Mouse (Mus musculus) c-Kit-positive CD71-positive TER-119-positive erythroid progenitor cells, embryonic 14.5 days (primary cell): ENCODE measurements at regions not wholly inside any gene's neighbourhood (a gene's known extent, or its start where the extent isn't known, plus 50 kb on each side); places are given as distances from the start of the nearest gene placed in this dataset.

Experiments
- DNase-seq: peaks from one replicate; pipeline ENCODE4 v3.0.0-alpha.2; 2013; ENCODE audit warnings: low spot score

DNA sequence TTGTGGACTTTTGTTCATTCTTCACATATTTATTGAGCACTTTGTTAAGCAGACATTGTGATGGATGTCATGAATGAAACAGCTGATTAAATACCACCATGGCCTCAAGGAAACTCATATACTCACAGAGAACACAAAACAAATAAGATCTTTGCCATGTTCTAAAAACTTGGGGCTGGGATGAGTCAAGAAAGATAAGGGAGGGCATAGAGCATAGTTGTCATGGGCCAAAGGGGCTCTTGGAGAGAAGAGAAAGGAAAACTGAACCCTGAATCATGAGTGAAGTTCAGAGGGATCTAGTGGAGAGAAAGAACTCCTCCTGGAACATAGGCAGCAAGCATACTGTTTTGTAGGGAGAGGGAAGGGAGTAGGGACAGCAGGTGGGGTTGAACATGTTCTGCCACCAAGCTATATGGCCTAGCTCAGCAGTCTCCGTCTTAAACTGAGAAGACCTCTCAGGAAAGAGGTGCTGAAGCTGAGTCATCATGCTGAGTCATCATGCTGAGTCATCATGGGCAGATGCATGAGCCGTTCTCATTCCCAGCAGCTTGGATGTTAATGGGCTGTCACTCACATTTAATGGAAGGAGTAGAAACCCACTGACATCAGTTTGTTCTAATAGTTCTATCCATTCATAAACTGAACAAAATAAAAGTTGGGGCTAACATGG is 69.6 kb downstream of the Cetn3 start:
- DNase-seq = peak; percentile 82

DNA sequence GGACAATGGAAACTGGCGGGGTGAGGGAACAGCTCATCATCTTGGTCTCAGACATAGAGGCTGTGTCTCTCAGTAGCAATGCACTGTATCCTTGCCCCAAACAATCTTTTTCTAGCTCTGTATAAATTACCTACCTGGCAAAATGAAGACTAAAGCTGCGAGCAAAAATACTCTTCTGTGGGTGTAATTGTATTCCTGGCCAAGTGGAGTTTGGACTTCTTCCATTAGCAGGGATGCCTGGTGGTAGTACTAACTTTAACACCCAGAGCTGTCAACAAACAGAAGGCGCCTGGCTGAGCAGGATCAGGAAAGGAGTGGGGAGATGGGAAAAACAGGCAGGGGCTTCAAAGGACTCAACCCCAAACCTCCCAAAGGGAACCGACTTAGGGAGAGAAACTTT is 73.2 kb downstream of the Cetn3 start:
- no peak for DNase-seq

DNA sequence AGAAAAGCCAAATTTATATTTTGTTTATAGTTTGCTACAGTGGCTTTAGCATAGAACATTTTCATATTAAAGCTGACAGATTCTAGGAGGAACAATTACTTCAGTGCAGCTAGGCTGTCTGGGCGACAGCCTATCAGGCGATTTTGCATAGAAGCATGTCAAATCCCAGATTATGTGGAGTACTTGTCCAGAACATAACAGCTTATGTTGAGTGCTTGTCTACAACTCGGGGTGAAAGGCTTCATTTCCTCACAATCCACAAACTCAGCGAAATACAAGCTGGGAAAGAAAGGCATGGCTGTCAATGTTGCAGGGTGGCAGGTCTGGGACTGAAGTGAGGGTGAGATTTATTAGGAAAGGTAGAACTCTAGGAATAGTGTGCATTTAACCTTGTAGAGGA is 77.8 kb downstream of the Cetn3 start:
- no peak for DNase-seq

DNA sequence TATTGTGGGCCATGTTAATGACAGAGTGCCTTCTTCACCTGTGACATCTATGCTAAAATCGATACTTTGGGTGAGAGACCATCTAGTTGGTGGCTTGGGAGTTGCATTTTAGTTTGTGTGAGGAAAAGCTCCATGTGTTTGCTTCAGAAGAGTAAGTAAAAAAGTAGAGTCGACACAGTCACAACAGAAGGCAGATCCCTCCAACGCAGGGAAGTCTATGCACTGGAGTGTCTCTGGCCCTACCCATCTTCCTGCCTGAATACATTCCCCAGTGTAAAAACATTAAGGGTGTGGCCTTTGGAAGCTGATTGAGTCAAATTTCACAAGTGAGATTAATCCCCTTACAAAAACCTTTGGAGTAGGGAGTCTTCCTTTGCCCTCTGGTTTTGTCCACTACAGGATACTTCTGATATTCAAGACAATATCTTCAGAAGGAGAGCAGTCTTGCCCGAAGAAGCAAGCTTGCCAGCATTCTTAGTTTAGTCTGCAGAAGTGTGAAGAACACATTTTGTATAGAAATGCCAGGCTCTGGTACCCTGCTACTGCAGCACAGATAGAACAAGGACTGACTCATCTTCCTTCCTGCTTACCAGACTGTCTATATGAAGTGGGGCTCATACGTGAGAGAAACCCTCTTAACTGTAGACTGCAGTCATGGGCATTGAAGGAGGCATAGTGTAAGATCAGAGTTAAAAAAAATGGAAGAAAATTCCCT is 79.2 kb downstream of the Cetn3 start:
- DNase-seq = no peak

DNA sequence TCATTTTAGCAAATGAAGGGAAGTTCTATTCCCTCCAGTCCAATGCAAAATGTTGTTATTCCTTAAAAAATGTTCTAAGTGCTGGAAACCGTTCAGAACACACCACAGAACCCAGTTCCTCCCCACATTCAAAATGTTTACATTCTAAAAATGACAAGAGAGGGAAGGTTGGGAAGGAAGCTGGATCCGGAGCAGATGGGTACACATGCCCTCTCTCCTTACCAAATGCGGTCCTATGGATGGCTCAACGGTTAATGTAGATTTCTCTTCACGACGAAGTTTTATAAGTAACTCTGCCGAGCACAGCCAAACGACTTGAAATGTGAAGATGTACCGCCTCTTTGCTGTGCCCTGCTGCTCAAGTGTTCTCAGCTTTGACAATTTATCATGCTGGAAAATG is 88.3 kb downstream of the Cetn3 start:
- DNase-seq = no peak

DNA sequence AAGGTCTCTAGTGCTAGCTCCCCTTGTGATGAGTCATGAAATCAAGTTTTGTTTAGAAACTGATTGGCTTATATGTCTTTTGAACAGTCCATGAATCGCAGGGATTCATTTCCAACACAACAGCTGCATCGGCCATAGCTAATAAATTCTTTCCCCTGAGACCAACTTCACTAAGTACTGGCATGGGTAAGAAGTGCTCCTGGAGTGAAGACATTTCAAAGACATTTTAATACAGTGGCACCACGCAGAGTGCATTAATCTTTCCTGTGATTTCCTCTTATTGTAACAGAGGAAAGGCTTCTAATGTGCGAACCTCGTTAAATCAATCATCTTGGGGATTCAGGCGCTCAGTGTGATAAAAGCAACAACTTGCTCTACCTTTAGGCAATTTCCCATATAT is 103.0 kb downstream of the Cetn3 start:
- no peak for DNase-seq

DNA sequence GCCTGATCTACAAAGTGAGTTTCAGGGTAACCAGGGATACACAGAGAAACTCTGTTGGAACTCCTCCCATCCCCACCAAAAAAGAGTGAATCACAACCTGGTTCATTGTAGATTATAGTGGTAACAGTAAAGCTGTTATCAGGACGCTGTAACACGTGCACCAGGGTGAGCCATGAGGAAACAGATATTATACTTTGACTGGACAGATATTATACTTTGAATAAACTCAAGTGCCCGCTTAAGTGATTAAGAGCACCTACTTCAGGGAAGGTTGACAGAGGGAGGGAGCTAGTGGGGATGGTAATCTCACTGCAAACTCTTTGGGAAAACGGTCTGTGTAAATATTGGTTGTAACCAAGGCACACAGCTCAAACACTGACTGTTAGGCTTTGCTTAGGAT is 147.4 kb downstream of the Cetn3 start:
- DNase-seq = no peak

DNA sequence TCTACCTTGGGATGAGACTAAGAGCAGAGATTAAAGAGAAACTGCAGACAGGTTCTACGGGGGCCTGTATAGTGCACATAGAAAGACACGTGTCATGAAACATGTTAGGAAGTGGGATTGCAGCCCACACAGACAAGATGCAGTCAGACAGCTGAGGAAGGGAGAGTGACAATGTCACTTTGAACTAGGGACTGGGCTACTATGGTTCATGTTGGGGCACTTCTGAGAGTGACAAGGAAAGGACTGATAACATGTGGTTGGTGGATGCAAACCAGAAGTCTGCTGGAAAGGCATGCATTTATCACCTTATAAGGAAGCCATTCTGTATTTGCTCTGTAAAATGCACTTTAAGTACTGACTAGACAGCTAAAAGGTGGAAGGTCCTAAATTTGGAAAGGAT is 148.3 kb downstream of the Cetn3 start:
- no peak for DNase-seq

DNA sequence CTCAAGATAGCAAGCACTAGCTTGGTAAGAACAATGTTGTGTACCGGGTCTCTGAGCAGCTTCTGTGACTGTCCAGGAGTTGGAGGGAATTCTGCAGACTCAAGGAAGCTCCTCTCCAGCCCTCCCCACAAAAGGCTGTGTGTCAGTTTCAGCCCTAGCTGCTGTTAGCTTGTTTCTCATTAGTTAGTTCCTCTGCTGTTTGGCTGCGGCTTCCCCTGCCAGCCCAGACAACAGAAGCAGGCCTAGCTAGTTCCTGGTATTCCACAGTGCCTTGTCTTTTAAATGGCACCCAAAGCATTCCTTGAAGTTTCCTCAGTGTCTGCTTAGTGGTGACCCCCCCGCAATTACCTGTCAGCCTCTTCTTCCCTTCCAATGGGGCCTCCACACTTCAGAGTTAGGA is 154.2 kb downstream of the Cetn3 start:
- no peak for DNase-seq

DNA sequence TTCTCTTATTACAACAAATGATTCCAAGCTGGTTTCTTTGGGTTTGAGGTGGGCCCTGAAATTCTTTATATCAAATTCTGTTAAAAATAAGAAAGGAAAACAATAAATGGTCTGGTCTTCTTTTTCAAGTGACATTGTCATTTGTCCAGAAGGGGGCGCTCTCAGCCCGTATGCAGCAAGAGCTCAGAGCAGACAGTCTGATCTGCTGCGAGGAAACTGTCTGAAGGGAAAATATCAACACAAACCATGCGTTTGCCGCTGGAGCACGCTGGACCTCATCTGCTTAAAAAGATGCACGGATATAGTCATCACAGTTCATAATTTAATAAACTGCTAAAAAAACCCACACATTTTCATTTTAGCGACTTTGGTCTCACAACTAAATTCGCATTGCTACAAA is 161.2 kb downstream of the Cetn3 start:
- peak; percentile 49 for DNase-seq

DNA sequence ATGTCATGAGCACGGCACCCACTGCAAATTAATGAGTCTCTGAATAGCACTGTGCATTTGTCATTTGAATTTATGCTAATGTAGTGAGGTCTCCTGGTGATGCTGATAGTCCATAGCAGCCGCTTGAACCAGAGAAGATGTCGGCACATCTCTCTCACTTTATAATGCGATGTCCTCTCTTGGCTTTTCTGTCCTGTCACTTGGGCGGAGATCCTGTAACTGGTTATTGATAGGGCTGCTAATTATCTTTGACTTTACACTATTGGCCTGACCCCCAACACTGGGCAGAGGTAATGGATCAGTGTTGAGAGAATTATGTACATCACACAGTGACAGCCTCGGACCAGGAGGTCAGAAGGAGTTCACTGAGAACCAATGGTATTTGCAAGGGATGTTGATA is 161.6 kb downstream of the Cetn3 start:
- no peak for DNase-seq

DNA sequence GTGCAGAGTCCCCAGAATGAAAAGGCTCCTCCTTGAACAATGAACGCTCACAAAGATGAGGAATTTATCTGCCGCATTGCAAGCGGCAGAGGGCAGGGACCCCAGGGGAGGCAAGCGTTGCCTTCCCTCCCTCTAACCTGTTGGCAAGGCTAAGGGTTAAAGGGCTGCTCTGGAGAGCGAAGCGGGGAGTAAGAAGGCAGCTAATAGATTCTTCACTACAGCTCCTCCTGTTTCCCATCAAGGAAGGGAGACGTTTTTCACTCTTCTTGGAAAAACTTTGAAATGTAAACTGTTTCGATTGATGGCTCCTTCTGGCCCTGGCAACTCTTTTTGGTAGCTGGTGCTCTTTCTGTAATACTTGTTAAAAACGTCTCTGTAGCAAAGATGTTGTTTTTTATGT is 162.9 kb downstream of the Cetn3 start:
- no peak for DNase-seq

DNA sequence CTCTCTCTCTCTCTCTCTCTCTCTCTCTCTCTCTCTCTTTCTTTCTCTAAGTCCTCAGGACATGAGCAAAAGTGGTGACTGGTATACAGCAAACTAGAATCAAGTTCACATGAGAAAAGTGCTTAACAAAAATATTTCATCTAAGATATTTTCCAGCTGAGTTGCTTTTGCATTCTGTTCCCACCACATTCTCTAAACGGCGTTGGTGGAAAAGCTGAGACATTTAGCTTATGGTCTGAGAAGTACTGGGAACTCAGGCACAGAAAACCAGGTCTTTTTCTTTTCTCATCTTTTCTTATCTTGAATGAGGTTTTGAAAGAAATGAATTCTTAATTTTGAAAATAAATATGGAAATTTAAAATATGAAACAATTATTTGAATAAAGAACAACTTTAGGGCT is 182.6 kb downstream of the Cetn3 start:
- DNase-seq = no peak

DNA sequence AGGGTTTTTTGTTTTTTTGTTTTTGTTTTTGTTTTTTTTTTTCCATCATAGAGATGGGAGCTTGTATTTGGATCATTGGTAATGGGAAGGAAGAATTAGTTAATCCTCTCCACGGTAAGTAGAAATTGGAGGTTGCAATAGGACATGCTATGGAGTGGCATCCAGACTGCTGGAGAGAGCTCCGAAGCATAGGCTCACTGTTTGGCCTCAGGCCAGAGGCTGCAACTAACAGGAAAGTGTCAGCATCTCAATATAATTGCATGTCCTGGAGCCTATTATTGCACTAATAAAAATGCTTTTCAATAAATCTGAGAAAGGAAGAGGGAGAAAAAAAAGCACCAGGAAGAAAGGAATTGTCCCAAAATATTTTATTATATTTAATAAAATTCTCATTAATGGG is 193.0 kb downstream of the Cetn3 start:
- DNase-seq = no peak

DNA sequence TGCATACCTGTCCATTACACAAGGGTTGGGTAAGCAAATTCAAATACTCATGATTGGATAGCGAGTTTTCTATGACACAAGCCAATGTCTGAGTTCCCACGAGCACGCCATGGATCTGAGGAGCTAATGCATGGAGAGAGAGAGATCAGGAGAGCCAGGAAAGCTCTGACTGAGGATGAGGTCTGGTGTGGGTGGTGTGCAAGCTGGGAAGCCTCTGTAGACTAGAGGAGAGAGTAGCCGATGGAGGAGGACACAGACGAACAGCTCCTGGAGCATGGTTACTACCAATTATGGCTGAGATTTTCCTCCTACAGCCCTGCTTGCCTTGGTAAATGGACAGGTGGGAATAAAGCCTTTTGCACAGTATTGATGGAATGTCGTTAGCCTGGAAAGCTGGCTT is 195.1 kb downstream of the Cetn3 start:
- DNase-seq = no peak

DNA sequence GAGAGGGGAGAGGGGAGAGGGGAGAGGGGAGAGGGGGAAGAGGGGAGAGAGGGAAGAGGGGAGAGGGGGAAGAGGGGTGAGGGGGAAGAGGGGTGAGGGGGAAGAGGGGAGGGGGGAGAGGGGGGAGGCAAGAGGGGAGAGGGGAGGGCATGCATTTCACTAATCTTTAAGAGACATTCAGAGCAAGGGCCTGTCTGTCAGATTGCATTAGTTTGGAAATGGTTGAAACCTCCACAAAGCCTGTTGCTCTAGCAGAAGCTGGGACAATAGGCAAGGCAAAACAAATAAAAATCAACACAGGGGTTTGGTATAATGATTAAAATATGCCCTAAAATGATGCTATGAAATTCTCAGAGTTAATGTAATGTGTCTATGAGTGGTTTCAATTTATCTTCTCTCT is 196.4 kb downstream of the Cetn3 start:
- no peak for DNase-seq

DNA sequence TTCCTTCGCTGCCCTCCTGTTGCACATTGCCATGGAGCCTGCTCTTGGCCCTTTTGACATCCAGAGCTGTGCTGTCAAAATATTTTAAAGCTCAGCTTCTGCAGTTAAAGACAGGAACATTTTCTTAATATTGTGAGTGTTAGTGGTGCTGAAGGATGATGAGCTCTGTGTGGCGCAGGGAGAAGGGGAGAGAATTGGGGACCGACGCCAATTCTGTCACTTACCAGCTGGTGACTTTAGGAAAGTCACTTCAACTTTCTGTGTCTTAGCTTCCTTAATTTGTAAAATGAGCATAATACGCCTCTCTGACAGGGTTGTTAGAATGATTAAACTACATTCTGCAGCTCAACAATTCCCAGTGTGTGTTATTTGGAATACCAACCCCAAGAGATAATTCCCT is 197.2 kb downstream of the Cetn3 start:
- DNase-seq = no peak

DNA sequence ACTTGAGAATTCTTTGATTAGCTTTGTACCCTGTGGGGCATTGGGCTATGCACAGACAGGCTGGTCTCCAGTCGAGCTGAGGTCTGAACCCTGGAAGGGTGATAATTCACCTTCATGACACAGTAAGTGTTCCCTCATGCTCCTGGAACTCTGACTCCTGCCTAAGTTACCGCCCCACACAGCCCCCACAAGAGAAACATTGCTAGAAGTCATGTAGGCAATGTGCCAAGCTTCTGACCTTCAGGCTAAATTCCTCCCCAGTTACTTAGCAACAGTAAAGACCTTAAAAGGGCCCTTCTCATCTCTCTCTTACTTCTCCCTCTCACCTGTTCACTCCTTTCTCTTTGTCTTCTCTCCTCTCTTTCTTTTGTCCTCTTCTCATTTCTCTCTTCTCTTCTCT is 199.6 kb downstream of the Cetn3 start:
- no peak for DNase-seq

DNA sequence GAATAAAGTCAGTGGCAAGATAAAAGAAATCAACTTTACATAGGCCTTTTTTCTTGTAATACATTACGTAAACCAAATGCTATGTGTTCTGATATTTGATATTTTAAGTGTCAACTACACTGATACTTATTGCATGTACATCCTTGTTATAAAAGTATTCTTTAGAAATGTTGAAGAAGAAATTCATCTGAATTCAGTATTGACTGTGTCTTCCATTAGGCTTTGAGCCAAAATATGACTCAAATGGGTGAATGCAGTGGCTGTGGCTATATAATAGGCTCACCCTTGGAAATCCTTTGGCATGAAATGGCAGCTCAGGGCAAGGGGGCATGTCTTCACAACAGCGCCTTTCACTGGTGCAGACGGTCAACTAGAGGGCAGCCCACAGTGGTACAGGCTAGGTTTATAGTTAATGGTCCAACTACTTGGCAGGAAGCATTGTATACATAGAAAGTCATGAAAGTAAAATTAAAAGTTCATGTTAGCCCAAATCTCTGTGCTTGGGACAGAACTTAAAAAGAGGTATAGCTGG is 217.9 kb downstream of the Cetn3 start:
- no peak for DNase-seq

DNA sequence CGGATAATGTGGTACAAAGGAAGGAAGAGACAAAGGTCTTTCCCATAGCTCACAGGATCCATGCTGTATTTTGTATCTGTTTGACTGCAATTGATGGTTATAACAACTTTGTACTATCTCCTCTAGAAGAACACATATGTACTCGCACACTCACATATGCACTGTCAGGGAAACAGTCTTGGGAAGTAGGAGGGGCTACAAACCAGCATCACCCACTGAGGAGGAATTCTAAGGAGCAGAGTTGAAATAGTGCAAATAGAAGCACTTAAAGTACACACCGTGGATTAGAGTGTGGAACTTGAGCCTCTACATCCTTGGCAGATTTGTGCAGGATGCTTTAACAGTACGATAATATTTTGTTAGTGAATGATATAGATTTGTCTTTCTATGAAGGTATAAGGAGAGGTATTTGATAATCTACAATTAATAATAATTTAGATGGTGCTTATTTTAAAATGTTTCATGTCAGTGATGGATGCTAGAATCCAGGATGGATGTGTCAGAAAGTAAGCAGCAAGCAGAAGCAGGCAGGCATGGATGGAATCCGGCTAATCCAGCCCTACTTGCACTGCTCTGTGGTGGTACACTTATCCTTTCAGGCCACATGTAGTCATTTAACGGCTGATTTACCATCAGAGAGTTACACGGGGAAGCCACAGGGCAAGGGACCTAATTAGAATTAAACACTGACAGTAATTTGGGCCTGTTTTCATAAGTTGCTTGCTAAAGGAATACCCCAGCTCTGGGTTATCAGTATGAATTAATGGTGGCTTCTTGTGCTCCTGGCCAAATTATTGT is 223.3 kb downstream of the Cetn3 start:
- DNase-seq = no peak

DNA sequence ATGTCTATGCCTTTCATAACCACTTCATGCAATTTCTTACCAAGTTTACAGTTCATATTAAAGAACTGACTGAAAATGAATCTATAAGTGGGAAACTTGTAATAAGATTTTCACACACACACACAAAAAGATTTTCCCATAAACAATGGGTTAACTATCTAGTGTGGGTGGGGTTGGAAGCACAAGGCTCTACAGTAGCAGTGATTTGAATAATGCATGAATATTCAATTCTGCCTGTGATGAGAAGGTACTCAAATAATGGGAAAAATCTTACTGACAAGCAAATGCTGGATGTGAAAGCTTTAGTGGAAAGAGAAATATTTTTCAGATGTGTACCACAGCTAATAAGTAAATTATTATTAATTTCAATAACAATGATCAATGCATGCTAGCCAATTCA is 224.3 kb downstream of the Cetn3 start:
- no peak for DNase-seq

DNA sequence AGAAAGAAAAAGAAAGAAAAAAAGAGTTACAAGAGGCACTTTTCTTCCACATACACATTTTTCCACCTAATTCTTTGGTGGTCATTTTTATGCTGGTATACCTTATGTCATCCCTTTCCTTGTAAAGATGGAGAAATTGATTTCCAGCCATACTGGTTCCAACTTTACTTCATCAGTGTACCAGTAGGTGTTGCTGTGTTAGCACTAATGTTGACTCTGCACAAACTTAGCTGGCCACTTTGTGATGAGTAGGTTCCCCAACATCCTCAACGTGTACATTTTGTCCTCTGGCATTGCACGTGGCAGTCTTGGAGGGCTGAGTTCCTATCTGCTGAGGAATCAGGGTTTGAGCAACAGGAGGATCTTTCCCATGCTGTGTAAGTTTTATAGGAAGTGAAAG is 256.7 kb downstream of the Cetn3 start:
- DNase-seq = no peak

DNA sequence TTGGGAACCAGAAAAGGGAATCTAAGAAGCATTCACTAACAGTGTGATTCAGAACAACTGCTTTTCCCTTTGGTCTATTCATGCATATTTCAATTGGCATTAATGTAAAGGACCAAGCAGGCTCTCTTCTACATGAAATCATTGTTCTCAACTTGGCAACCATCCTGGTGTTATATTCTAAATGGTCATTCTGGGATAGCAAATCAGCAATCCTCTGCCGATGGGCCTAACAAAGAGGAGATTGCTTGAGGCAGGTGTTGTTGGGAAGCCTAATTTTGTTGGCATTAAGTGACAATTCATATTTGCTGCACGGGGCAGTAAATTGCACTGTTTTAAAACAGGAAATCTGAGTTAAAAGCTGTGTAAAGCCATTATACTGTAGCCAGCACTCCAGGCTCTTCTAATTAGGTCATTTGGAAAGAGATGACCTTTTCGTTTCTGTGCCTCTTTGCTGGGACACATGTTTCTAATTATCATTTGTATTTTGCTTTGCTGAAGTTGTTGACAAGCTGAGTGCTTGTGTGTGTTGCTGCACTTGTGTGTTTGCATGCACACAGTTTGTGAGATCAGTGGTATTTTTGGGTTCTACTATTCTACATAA is 275.4 kb downstream of the Cetn3 start:
- DNase-seq = no peak
